Mouse (Mus musculus): ENCODE measurements around the gene Oser1. TPM values are rescaled to one million over a fixed set of nuclear protein-coding genes. Genes with fewer than 3 reads are reported as not detected.
A peak's percentile ranks its signal among the peaks of the same experiment; 100 is the strongest.
"Not testable (repeated sequence)": the region's sequence is repeated elsewhere in the genome, so short reads cannot be mapped to it uniquely, and the experiment has no call there.

Oser1 gene
- polyA plus RNA-seq, 1 experiment: 44.6 TPM

GRCm38 (mm10) chr2:163411840-163412239 lies 12.7 kb downstream of the Oser1 start:
- Histone ChIP-seq H3K79me2 (ENCODE audit: control insufficient read depth, insufficient read depth) (peaks cover 64% of the 10 kb centered on the region), H3ac (ENCODE audit: control insufficient read depth, insufficient read length, low read depth) (no peak overlapping the region), H3K79me3 (ENCODE audit: low read depth) (peaks cover 29% of the 10 kb centered on the region), H3K4me3 (ENCODE audit: insufficient read depth, poor library complexity, severe bottlenecking) (no peak overlapping the region), H3K27me3 (ENCODE audit: control insufficient read depth, insufficient read depth, insufficient read length) (no peaks in the 10 kb centered on the region), H3K36me3 (ENCODE audit: control insufficient read depth, insufficient read depth) (peaks cover 83% of the 10 kb centered on the region)
- TF ChIP-seq USF1 (IDR thresholded peaks at IDR 0.05; ENCODE audit: low read depth) (no peak), CEBPB (IDR thresholded peaks at IDR 0.05; ENCODE audit: low read depth) (no peak), CTCF (IDR thresholded peaks at IDR 0.05; ENCODE audit: control insufficient read depth, insufficient read depth, insufficient read length) (no peak), FOSL1 (IDR thresholded peaks at IDR 0.05; ENCODE audit: insufficient read depth, low read length, poor library complexity, severe bottlenecking) (no peak)

GRCm38 (mm10) chr2:163411344-163411743 lies 13.2 kb downstream of the Oser1 start:
- H3ac ChIP-seq (ENCODE audit: control insufficient read depth, insufficient read length, low read depth); H3K4me3 ChIP-seq (ENCODE audit: insufficient read depth, poor library complexity, severe bottlenecking); H3K27me3 ChIP-seq (ENCODE audit: control insufficient read depth, insufficient read depth, insufficient read length): not testable (repeated sequence)
- peaks cover 59% of the 10 kb centered on the region for H3K79me2 ChIP-seq (ENCODE audit: control insufficient read depth, insufficient read depth)
- peaks cover 24% of the 10 kb centered on the region for H3K79me3 ChIP-seq (ENCODE audit: low read depth)
- H3K36me3 ChIP-seq (ENCODE audit: control insufficient read depth, insufficient read depth): peaks cover 84% of the 10 kb centered on the region

GRCm38 (mm10) chr2:163410211-163410610 lies 14.3 kb downstream of the Oser1 start:
- no peak overlapping the region for H3ac ChIP-seq (ENCODE audit: control insufficient read depth, insufficient read length, low read depth)
- H3K27me3 ChIP-seq (ENCODE audit: control insufficient read depth, insufficient read depth, insufficient read length): no peaks in the 10 kb centered on the region
- peaks cover 13% of the 10 kb centered on the region for H3K79me3 ChIP-seq (ENCODE audit: low read depth)
- peaks cover 48% of the 10 kb centered on the region for H3K79me2 ChIP-seq (ENCODE audit: control insufficient read depth, insufficient read depth)
- TF ChIP-seq MAX (IDR thresholded peaks at IDR 0.05) (no peak), CTCF (IDR thresholded peaks at IDR 0.05; ENCODE audit: control insufficient read depth, insufficient read depth, insufficient read length) (no peak), MYOG (IDR thresholded peaks at IDR 0.05; ENCODE audit: control insufficient read depth, extremely low read depth, insufficient read length) (no peak), MYOD1 (IDR thresholded peaks at IDR 0.05; ENCODE audit: control insufficient read depth, insufficient read length, low read depth) (no peak), CEBPB (IDR thresholded peaks at IDR 0.05; ENCODE audit: low read depth) (no peak), FOSL1 (IDR thresholded peaks at IDR 0.05; ENCODE audit: insufficient read depth, low read length, poor library complexity, severe bottlenecking) (no peak), USF1 (IDR thresholded peaks at IDR 0.05; ENCODE audit: low read depth) (no peak)
- no peak overlapping the region for H3K4me3 ChIP-seq (ENCODE audit: insufficient read depth, poor library complexity, severe bottlenecking)
- H3K36me3 ChIP-seq (ENCODE audit: control insufficient read depth, insufficient read depth): peaks cover 82% of the 10 kb centered on the region

- TF ChIP-seq MYOD1 (IDR thresholded peaks at IDR 0.05; ENCODE audit: control insufficient read depth, insufficient read length, low read depth) (no peak), MAX (IDR thresholded peaks at IDR 0.05) (no peak), CEBPB (IDR thresholded peaks at IDR 0.05; ENCODE audit: low read depth) (no peak), FOSL1 (IDR thresholded peaks at IDR 0.05; ENCODE audit: insufficient read depth, low read length, poor library complexity, severe bottlenecking) (no peak), USF1 (IDR thresholded peaks at IDR 0.05; ENCODE audit: low read depth) (no peak), CTCF (IDR thresholded peaks at IDR 0.05; ENCODE audit: control insufficient read depth, insufficient read depth, insufficient read length) (no peak), MYOG (IDR thresholded peaks at IDR 0.05; ENCODE audit: control insufficient read depth, extremely low read depth, insufficient read length) (no peak)
Observed at GRCm38 (mm10) chr2:163404037-163404815, 20.3 kb downstream of the Oser1 start.

GRCm38 (mm10) chr2:163401221-163401620 lies 23.3 kb downstream of the Oser1 start:
- Histone ChIP-seq H3ac (ENCODE audit: control insufficient read depth, insufficient read length, low read depth) (no peak overlapping the region), H3K36me3 (ENCODE audit: control insufficient read depth, insufficient read depth) (peaks cover 11% of the 10 kb centered on the region), H3K79me2 (ENCODE audit: control insufficient read depth, insufficient read depth) (peaks cover 14% of the 10 kb centered on the region), H3K79me3 (ENCODE audit: low read depth) (peaks cover 2% of the 10 kb centered on the region), H3K27me3 (ENCODE audit: control insufficient read depth, insufficient read depth, insufficient read length) (no peaks in the 10 kb centered on the region), H3K4me3 (ENCODE audit: insufficient read depth, poor library complexity, severe bottlenecking) (no peak overlapping the region)
- TF ChIP-seq MYOD1 (IDR thresholded peaks at IDR 0.05; ENCODE audit: control insufficient read depth, insufficient read length, low read depth): no peak
- no peak for TF ChIP-seq FOSL1 (IDR thresholded peaks at IDR 0.05; ENCODE audit: insufficient read depth, low read length, poor library complexity, severe bottlenecking)
- TF ChIP-seq CTCF (IDR thresholded peaks at IDR 0.05; ENCODE audit: control insufficient read depth, insufficient read depth, insufficient read length): peak; percentile 70

More at GRCm38 (mm10) chr2:163404037-163404815, 20.3 kb downstream of the Oser1 start:
- H3K27me3 ChIP-seq (ENCODE audit: control insufficient read depth, insufficient read depth, insufficient read length): no peaks in the 10 kb centered on the region
- no peaks in the 10 kb centered on the region for H3K79me2 ChIP-seq (ENCODE audit: control insufficient read depth, insufficient read depth)
- peaks cover 32% of the 10 kb centered on the region for H3K36me3 ChIP-seq (ENCODE audit: control insufficient read depth, insufficient read depth)
- no peak overlapping the region for H3K4me3 ChIP-seq (ENCODE audit: insufficient read depth, poor library complexity, severe bottlenecking)
- no peaks in the 10 kb centered on the region for H3K79me3 ChIP-seq (ENCODE audit: low read depth)
- H3ac ChIP-seq (ENCODE audit: control insufficient read depth, insufficient read length, low read depth): no peak overlapping the region

- TF ChIP-seq MYOG (IDR thresholded peaks at IDR 0.05; ENCODE audit: control insufficient read depth, extremely low read depth, insufficient read length): no peak
- no peak for TF ChIP-seq MYOD1 (IDR thresholded peaks at IDR 0.05; ENCODE audit: control insufficient read depth, insufficient read length, low read depth)
- TF ChIP-seq CTCF (IDR thresholded peaks at IDR 0.05; ENCODE audit: control insufficient read depth, insufficient read depth, insufficient read length): no peak
- no peak for TF ChIP-seq MAX (IDR thresholded peaks at IDR 0.05)
- TF ChIP-seq USF1 (IDR thresholded peaks at IDR 0.05; ENCODE audit: low read depth): no peak
- no peak for TF ChIP-seq CEBPB (IDR thresholded peaks at IDR 0.05; ENCODE audit: low read depth)
- no peak for TF ChIP-seq FOSL1 (IDR thresholded peaks at IDR 0.05; ENCODE audit: insufficient read depth, low read length, poor library complexity, severe bottlenecking)
- peaks cover 3% of the 10 kb centered on the region for H3K79me3 ChIP-seq (ENCODE audit: low read depth)
Observed at GRCm38 (mm10) chr2:163399222-163399621, 25.3 kb downstream of the Oser1 start.

More at GRCm38 (mm10) chr2:163399222-163399621, 25.3 kb downstream of the Oser1 start:
- H3ac ChIP-seq (ENCODE audit: control insufficient read depth, insufficient read length, low read depth): no peak overlapping the region
- no peaks in the 10 kb centered on the region for H3K27me3 ChIP-seq (ENCODE audit: control insufficient read depth, insufficient read depth, insufficient read length)
- H3K4me3 ChIP-seq (ENCODE audit: insufficient read depth, poor library complexity, severe bottlenecking): no peak overlapping the region
- H3K36me3 ChIP-seq (ENCODE audit: control insufficient read depth, insufficient read depth): peaks cover 2% of the 10 kb centered on the region
- peaks cover 30% of the 10 kb centered on the region for H3K79me2 ChIP-seq (ENCODE audit: control insufficient read depth, insufficient read depth)
